Mouse (Mus musculus) liver, embryonic 13.5 days (tissue): ENCODE measurements around the gene Ptpn3. TPM values are rescaled to one million over a fixed set of nuclear protein-coding genes. Genes with fewer than 3 reads are reported as not detected.

Experiments
- ATAC-seq: fragments of 200-750 bp; cut with Nextera tagmentation; 2 replicates; pipeline ENCODE4 v1.8.0; 2017; ENCODE audit warnings: low read depth, mild to moderate bottlenecking, moderate number of reproducible peaks, moderate library complexity
- DNase-seq: peaks from one replicate; pipeline ENCODE4 v3.0.0; 2022
- H3K27ac ChIP-seq: fragments of 300-500 bp; sonication (generic); 2 replicates; pipeline ENCODE4 v1.5.1; 2015; ENCODE audit warnings: moderate library complexity, mild to moderate bottlenecking, inconsistent platforms
- H3K27me3 ChIP-seq: fragments of 300-500 bp; sonication (generic); 2 replicates; pipeline ENCODE4 v1.6.1; 2015; ENCODE audit warnings: mild to moderate bottlenecking, inconsistent platforms
- H3K36me3 ChIP-seq: fragments of 300-500 bp; sonication (generic); 2 replicates; pipeline ENCODE4 v1.6.1; 2015; ENCODE audit warnings: mild to moderate bottlenecking, inconsistent platforms
- H3K4me1 ChIP-seq: fragments of 300-500 bp; sonication (generic); replicated peaks from 2 replicates; pipeline ENCODE4 v1.6.1; 2015; ENCODE audit warnings: inconsistent platforms
- H3K4me2 ChIP-seq: fragments of 300-500 bp; sonication (generic); 2 replicates; pipeline ENCODE4 v1.6.1; 2015; ENCODE audit warnings: inconsistent platforms, mild to moderate bottlenecking, moderate library complexity
- H3K4me3 ChIP-seq: fragments of 300-500 bp; sonication (generic); replicated peaks from 2 replicates; pipeline ENCODE4 v1.5.1; 2015; ENCODE audit warnings: mild to moderate bottlenecking, inconsistent platforms
- H3K9ac ChIP-seq: fragments of 300-500 bp; sonication (generic); 2 replicates; pipeline ENCODE4 v1.6.1; 2015; ENCODE audit warnings: mild to moderate bottlenecking, inconsistent platforms
- H3K9me3 ChIP-seq: fragments of 300-500 bp; sonication (generic); replicated peaks from 2 replicates; pipeline ENCODE4 v1.6.1; 2016; ENCODE audit warnings: inconsistent platforms
- WGBS: fragments of 180-500 bp; shearing (Covaris S2); methylation state at CpG from one replicate; pipeline ENCODE4 v1.1.7; 2015; ENCODE audit not compliant: insufficient replicate concordance; 5-methylcytosine and 5-hydroxymethylcytosine counted together
- polyA plus RNA-seq: library from polyadenylated mRNA; unstranded; fragments of >200 nt; fragmentation: Nextera tagmentation; extraction: Ambion mirVana; gene quantifications from 2 replicates; pipeline ENCODE4 v1.2.1, GENCODE M21; 2015

Gene Ptpn3
- polyA plus RNA-seq, 1 experiment from 2014 or later: 0.36 TPM

- Histone ChIP-seq H3K4me3 (no peak overlapping the region), H3K27ac (no peak overlapping the region), H3K4me2 (no peak overlapping the region), H3K9ac (no peak overlapping the region), H3K27me3 (no peaks in the 10 kb centered on the region), H3K36me3 (no peaks in the 10 kb centered on the region), H3K9me3 (no peaks in the 10 kb centered on the region), H3K4me1 (no peaks in the 10 kb centered on the region)
- 58% methylated on average over 4 of the region's 4 CpGs for WGBS
- no peak for DNase-seq
- ATAC-seq: no peak
Measured at GRCm38 (mm10) chr4:57183493-57183892, 118.1 kb downstream of the Ptpn3 start.

- 42% methylated on average over 1 of the region's 1 CpGs for WGBS
- Histone ChIP-seq H3K27ac (no peak overlapping the region), H3K9me3 (no peaks in the 10 kb centered on the region), H3K4me1 (no peaks in the 10 kb centered on the region), H3K27me3 (no peaks in the 10 kb centered on the region), H3K4me3 (no peak overlapping the region), H3K9ac (no peak overlapping the region), H3K36me3 (no peaks in the 10 kb centered on the region), H3K4me2 (no peak overlapping the region)
- no peak for ATAC-seq
- DNase-seq: no peak
Measured at GRCm38 (mm10) chr4:57181538-57181937, 120.1 kb downstream of the Ptpn3 start.

GRCm38 (mm10) chr4:57178881-57179280 lies 122.8 kb downstream of the Ptpn3 start:
- Histone ChIP-seq H3K27me3 (peaks cover 5% of the 10 kb centered on the region; the same call in 1 of the 2 replicates), H3K4me2 (no peak overlapping the region), H3K27ac (no peak overlapping the region), H3K4me3 (no peak overlapping the region), H3K9me3 (no peaks in the 10 kb centered on the region), H3K9ac (no peak overlapping the region), H3K4me1 (0 out of 2 replicates have a peak, but pooled peaks cover 2% of the 10 kb centered on the region), H3K36me3 (no peaks in the 10 kb centered on the region)
- 52% methylated on average over 4 of the region's 4 CpGs for WGBS
- DNase-seq: no peak
- ATAC-seq: no peak

GRCm38 (mm10) chr4:57175329-57175728 lies 126.3 kb downstream of the Ptpn3 start:
- WGBS: 49% methylated on average over 10 of the region's 10 CpGs
- no peak for DNase-seq

GRCm38 (mm10) chr4:57172861-57173260 lies 128.8 kb downstream of the Ptpn3 start:
- no peak overlapping the region for H3K27ac ChIP-seq
- ATAC-seq: no peak
- H3K27me3 ChIP-seq: peaks cover 10% of the 10 kb centered on the region
- WGBS: 18% methylated on average over 8 of the region's 8 CpGs
- H3K4me2 ChIP-seq: no peak overlapping the region
- no peak overlapping the region for H3K4me3 ChIP-seq
- H3K9me3 ChIP-seq: no peaks in the 10 kb centered on the region
- H3K36me3 ChIP-seq: no peaks in the 10 kb centered on the region
- no peak for DNase-seq
- no peak overlapping the region for H3K9ac ChIP-seq
- peaks cover 13% of the 10 kb centered on the region for H3K4me1 ChIP-seq

More at GRCm38 (mm10) chr4:57175329-57175728, 126.3 kb downstream of the Ptpn3 start:
- Histone ChIP-seq H3K4me1 (peaks cover 6% of the 10 kb centered on the region; the same call in 1 of the 2 replicates), H3K36me3 (no peaks in the 10 kb centered on the region), H3K27ac (no peak overlapping the region), H3K4me3 (no peak overlapping the region), H3K9me3 (no peaks in the 10 kb centered on the region), H3K9ac (no peak overlapping the region), H3K4me2 (no peak overlapping the region), H3K27me3 (peaks cover 10% of the 10 kb centered on the region)
- ATAC-seq: no peak

GRCm38 (mm10) chr4:57171817-57172216 lies 129.8 kb downstream of the Ptpn3 start:
- 59% methylated on average over 5 of the region's 5 CpGs for WGBS
- Histone ChIP-seq H3K4me3 (no peak overlapping the region), H3K27me3 (peaks cover 10% of the 10 kb centered on the region), H3K9ac (no peak overlapping the region), H3K9me3 (no peaks in the 10 kb centered on the region), H3K27ac (no peak overlapping the region), H3K4me1 (peaks cover 24% of the 10 kb centered on the region), H3K36me3 (no peaks in the 10 kb centered on the region), H3K4me2 (no peak overlapping the region)
- ATAC-seq: no peak
- DNase-seq: no peak

GRCm38 (mm10) chr4:57168680-57169079 lies 133.0 kb downstream of the Ptpn3 start:
- Histone ChIP-seq H3K4me3 (no peak overlapping the region), H3K27me3 (peaks cover 5% of the 10 kb centered on the region; the same call in 1 of the 2 replicates), H3K9ac (no peak overlapping the region), H3K27ac (no peak overlapping the region), H3K36me3 (no peaks in the 10 kb centered on the region), H3K9me3 (no peaks in the 10 kb centered on the region), H3K4me2 (no peak overlapping the region), H3K4me1 (peaks cover 27% of the 10 kb centered on the region)
- 65% methylated on average over 3 of the region's 3 CpGs for WGBS
- ATAC-seq (no peak), DNase-seq (no peak)

- WGBS: 27% methylated on average over 1 of the region's 1 CpGs
- Histone ChIP-seq H3K27me3 (peaks cover 7% of the 10 kb centered on the region; the same call in 1 of the 2 replicates), H3K9ac (no peak overlapping the region), H3K27ac (no peak overlapping the region), H3K9me3 (no peaks in the 10 kb centered on the region), H3K4me1 (peaks cover 27% of the 10 kb centered on the region), H3K4me3 (no peak overlapping the region), H3K36me3 (no peaks in the 10 kb centered on the region), H3K4me2 (no peak overlapping the region)
- DNase-seq (no peak), ATAC-seq (peak; percentile 84)
Measured at GRCm38 (mm10) chr4:57168277-57168676, 133.4 kb downstream of the Ptpn3 start.

- Histone ChIP-seq H3K9me3 (no peaks in the 10 kb centered on the region), H3K36me3 (no peaks in the 10 kb centered on the region), H3K4me2 (no peak overlapping the region), H3K9ac (no peak overlapping the region), H3K27me3 (peaks cover 11% of the 10 kb centered on the region; the same call in 1 of the 2 replicates), H3K4me3 (no peak overlapping the region), H3K27ac (no peak overlapping the region), H3K4me1 (peaks cover 23% of the 10 kb centered on the region)
- ATAC-seq (no peak), DNase-seq (no peak)
- 39% methylated on average over 12 of the region's 12 CpGs for WGBS
Measured at GRCm38 (mm10) chr4:57166922-57167870, 134.4 kb downstream of the Ptpn3 start.

- WGBS: 33% methylated on average over 3 of the region's 3 CpGs
- Histone ChIP-seq H3K4me1 (peaks cover 23% of the 10 kb centered on the region), H3K27me3 (peaks cover 7% of the 10 kb centered on the region; the same call in 1 of the 2 replicates), H3K4me2 (no peak overlapping the region), H3K9ac (no peak overlapping the region), H3K36me3 (no peaks in the 10 kb centered on the region), H3K4me3 (no peak overlapping the region), H3K9me3 (no peaks in the 10 kb centered on the region), H3K27ac (no peak overlapping the region)
- ATAC-seq (no peak), DNase-seq (no peak)
Measured at GRCm38 (mm10) chr4:57165654-57166053, 136.0 kb downstream of the Ptpn3 start.

- ATAC-seq: no peak
- 68% methylated on average over 9 of the region's 9 CpGs for WGBS
- Histone ChIP-seq H3K4me3 (no peak overlapping the region), H3K36me3 (no peaks in the 10 kb centered on the region), H3K4me2 (no peak overlapping the region), H3K27ac (no peak overlapping the region), H3K9ac (no peak overlapping the region), H3K9me3 (no peaks in the 10 kb centered on the region), H3K27me3 (peaks cover 9% of the 10 kb centered on the region; the same call in 1 of the 2 replicates), H3K4me1 (peaks cover 27% of the 10 kb centered on the region)
- no peak for DNase-seq
Measured at GRCm38 (mm10) chr4:57164578-57165210, 136.9 kb downstream of the Ptpn3 start.
